Mouse (Mus musculus) heart, postnatal 0 days (tissue): Measurements from ENCODE around the gene Fam53b.

Source experiments
- CTCF ChIP-seq: IDR thresholded peaks from 2 replicates; pipeline ENCODE4 v1.5.1; 2016; ENCODE audit warnings: antibody characterized with exemption, control low read depth, low read depth
- EP300 ChIP-seq: IDR thresholded peaks from 2 replicates; pipeline ENCODE4 v1.6.1; 2016; ENCODE audit warnings: antibody characterized with exemption, low read depth

GRCm38 (mm10) chr7:132751716-132752115, 62.0 kb downstream of the Fam53b start:
- no peak for TF ChIP-seq CTCF
- TF ChIP-seq EP300 = no peak
